Mouse (Mus musculus) 416B (cell line): ENCODE measurements around the gene Rnf182.

Experiments used
- DNase-seq: peaks from one replicate; pipeline ENCODE4 v3.0.0; 2011; ENCODE audit warnings: low read depth

Gene Rnf182

DNA sequence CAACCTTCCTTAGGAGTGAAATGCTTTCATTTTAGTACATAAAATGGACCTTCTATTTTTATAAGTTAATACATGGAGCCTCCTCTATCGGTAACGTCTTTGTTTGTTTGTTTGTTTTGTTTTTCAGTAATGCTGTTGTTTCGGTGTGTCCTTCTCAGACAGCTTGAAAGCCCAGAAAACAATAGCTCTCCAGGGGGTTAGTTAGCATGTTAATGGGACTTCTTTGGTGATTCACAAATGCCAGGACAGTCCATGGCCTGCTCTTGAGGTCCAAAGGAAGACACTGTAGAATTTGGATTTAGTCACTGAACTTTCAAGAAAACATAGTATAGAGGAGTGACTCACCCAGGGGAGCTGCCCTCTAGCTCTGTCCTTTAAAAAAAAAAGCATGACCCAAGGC lies 843 bp upstream of the Rnf182 start:
- no peak for DNase-seq

DNA sequence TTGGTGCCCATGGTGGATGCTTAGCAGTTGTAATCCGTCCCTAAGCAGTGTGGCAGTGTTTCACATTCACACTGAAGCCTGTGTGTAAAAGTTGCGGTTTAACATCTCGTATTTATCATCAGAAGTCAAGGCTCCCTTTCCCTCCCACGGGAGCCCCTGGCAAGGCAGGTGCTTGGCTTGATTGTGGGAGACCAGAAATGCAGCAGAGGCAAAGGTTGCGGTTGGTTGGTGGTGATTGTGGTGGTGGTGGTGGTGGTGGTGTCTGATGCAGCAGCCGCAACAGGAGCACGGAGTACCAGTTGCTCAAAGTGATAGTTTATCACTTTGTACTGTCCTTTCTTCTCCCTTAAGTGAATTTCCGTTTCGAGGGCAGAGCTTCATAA lies 325 bp upstream of the Rnf182 start:
- DNase-seq: no peak

DNA sequence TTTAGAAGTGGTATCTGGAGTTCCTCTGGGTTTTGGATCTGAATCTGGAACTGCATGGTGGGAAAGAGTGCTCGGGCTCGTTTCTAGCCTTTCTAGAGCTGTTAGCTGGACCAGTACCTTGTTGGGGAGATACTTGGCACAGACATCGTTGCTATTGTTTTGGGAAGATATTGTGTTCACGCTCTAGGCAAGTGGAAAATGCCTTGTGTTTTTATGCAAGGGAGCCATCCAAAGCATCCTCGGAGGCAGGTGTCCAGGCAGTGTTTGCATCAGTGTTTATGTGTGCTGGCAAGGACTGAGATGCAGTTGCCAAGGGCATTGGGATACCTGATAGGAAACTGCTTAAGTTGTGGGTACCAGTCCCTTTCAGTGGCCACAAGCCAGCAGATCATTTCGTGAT lies 1.0 kb downstream of the Rnf182 start:
- DNase-seq: no peak

DNA sequence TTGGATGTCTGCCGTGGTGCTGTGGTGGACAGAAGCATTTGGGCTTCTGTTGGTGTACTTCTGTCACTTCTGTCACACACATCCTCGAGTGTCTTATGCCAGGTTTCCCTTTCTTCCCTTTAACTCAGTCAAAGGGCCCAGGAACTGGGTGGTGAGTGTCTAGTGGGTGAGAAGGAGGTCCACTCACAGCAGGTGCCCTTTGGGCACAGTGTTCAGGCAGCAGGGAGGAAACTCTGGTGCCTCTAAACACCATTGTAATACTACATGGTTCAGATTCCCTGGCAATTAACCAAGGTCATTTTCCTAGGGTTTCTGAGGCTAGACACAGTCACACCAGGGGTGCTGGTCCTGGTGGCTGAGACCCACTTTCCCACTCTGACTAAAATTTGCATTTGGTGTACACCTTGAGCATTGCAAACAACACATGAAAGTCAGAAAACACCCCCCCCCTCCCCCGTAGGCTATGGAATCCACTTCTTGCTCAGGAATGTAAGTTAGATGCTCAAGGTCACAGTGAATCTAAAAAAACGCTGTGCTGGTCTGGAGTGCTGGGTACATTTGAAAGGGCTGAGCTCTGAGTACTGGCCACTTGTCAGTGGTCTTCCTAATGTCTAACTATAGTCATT lies 4.2 kb downstream of the Rnf182 start:
- no peak for DNase-seq

DNA sequence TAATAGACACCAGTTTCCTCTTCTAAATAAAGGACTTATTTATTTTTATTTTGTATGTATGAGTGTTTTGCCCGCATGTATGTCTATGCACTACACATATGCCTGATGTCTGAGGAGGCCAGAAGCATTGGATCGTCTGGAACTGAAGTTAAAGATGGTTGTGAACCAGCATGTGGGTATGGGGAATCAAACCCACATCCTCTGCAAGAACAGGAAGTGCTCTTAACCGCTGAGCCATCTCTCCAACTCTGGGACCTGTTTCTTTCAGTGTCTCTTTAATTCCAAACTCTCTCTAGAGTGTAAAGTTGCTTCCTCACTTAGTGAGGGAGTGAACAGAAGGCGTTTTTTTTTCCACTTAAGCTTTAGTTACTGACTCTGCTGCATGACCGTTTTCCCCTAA lies 12.4 kb downstream of the Rnf182 start:
- DNase-seq: peak; percentile 59

DNA sequence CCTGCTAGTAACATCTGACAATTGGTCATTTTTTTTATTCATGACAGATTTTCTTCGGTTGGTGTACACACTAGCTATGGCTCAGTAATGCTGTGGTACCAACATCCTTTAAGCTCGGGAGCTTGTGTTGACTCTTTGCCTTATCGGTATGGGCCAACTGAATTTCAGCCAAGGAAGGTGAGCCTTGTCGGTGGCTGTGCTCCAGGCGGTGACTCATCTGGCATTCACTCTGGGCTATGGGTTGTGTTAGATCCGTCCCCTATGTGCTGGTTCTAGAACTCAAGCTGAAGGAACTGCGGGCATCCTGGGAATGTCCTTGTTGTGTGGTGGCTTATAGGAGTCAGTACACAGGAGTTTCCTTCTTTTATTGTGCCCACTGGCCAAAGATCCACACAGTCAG lies 14.3 kb downstream of the Rnf182 start:
- peak; percentile 60 for DNase-seq

DNA sequence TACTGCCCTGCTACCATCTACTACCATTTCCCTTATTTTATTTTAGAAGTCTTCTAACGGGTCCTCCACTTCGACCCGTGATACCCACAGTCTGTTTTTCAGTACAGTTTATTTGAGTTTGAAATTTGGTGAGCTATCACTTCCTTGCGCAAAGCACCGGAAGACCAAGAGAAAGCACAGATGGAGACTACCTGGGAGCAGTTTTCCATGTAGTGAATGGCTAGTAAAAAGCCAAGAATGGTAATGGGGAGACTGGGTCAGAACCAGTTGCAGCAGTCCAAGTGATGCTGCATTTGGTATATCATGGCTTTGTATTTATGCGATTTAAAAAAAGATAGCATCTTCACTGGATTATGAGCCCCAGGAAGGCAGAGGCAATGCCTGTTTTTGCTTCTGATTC lies 15.8 kb downstream of the Rnf182 start:
- DNase-seq: no peak

DNA sequence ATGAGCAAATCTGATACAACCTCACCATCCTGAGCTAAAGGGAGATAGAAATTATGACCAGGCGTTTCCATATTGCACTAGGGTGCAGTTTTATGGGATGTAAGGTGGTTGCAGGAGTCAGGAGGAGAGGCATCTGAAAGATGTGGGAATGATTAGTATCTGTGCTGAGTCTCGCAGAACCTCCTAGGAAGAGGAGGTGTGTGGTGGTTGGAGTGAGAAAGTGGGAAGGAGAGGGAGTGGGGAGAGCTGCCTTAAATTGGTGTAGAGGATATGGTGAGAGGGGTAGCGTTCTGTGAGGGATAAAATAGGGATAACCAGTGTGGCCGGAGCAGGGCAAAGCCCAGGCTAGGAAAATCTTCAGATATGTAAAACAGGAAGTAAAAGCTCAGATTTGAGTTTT lies 17.5 kb downstream of the Rnf182 start:
- DNase-seq: no peak

DNA sequence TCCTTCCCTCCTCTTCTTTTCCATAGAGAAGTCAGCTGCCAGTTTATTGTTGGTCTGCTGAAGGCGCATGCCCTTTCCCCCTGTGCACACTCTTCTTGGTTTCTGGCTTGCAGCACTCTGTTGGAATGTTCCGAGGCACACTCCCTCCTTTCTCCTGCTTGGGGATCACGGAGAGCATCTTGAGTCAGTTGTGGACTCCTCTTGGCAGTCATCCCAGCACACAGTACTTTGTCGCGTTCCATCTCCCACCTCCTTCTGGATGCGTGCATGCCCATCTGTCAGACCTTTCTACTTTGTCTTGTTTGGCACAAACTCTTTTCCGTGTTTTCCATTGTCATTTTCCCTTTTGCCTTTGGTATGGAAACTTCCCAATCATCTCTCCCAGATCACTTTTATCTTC lies 22.2 kb downstream of the Rnf182 start:
- DNase-seq: no peak

DNA sequence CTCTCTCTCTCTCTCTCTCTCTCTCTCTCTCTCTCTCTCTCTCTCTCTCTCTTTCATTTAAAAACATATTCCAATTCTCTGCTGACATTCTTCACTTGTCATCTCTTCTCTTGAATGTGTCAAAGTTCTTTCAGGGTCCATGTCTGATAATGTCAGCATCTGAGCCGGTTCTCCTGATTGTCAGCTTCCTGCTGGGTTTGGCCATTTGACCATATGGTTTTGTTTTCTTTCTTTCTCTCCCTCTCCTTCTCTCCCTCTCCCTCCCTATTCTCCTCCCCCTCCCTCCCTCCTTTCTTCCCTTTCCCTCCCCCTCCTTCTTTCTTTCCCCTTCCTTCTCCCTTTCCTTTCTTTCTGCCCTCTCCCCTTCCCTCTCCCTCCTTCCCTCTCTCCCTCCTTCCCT lies 29.5 kb downstream of the Rnf182 start:
- DNase-seq: no peak

DNA sequence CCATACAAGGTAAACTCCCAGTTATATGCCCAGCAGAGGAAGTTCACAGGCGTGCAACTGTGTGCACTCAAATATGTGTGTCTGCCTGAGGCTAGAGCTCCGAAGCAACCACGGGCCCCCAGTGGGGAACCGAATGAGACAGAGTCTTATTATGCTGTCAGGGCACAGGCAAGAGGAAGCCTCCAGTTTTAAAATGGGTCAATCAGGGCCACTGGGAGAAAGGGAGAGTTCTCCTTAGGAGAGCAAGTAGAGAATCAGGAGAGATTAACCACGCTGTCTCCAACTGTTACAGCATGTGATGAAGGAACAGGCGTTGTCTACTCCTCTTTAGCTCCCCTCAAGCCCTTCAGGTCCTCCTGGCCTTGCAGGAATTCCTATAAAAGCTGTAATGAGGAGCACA lies 33.0 kb downstream of the Rnf182 start:
- DNase-seq: no peak

DNA sequence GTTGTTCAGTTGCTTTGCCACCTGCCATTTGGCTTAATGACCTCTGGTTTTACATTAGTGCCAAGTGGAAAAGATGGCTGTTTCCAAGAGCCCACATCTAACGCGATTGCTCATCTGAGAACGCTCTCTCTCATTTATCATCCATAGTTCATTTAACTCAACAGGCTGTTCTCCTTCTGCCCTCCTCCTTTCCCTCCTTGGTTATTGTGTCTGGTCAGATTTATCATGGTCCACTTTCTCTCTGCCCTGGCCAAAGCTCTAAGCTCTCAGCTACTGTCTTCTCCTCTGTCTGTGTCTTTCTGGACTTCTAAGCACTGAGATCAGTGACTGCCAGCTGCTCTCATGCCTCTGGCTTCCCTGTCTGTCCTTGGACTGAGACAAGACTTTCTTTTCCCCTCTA lies 35.8 kb downstream of the Rnf182 start:
- DNase-seq: no peak

DNA sequence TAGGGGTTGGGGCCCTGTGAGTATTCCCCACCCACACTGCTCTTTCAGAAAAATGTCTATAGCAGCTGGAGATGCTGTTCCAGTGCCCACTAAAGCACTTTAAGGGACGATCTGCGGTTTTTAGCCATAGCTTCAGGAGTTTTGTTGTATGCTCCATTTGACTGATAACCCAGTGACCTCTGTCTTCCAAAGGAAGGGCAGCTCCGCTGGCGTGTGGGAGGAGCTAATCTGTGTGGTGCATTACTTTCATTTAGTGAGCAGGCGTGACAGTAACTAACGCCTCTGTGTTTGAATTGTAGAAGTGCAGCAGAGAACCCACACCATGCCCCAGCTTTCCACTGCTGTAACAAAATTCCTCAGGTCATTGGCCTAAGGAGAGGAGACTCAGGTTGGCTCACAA lies 38.6 kb downstream of the Rnf182 start:
- no peak for DNase-seq

DNA sequence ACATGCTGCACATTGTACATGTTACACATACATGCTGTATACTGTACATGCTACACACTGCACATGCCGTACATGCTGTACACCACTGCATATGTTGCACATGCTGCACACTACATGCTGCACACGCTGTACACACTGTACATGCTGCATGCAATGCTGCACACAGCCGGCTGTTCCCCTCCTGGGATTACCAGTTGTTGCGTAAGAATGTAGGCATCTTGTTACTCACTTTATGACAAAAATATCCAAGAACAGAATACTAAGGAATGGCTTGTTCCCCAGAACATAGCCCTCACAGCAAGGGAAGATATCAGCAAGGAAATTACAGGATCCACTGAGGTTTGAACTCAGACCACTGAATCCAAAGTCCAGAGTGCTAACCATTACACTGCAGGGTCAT lies 47.7 kb downstream of the Rnf182 start:
- no peak for DNase-seq

DNA sequence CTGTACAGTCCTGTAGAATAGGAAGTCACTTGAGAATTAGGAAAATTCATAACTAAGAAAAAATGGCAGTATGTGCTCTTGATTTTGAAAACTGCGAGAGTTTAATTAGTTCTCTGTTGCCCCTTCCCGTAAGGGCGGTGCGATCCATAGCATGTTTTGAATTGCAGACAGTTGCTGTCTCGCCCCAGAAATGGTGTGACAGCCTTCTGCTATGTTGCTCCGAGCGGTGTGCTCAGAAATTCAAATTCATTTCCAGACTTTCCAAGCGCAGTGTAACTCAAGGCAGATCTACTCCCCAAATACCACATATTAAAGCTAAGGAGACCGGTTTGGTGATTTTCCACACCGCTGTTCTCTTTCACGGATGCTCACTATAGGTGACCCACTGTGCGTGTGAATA lies 50.6 kb downstream of the Rnf182 start:
- DNase-seq: no peak

DNA sequence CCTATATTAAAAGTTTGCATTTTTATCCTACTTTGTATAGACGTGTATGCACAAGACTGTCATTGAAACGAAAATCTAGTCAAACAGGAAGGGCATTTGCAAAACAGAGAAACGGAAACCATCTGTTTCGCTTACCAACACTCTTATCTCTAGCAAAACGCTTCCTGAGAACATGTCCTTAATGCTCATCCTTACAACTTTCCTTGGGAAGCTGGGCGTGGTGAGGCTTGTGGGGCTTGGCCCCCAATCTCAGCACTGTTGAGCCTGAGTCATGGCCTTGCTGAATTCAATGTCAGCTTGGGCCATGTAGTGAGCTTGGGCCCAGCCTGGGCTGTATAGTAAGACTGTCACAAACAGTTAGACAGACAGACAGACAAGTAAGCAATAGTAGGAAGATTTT lies 51.4 kb downstream of the Rnf182 start:
- DNase-seq: peak; percentile 93

DNA sequence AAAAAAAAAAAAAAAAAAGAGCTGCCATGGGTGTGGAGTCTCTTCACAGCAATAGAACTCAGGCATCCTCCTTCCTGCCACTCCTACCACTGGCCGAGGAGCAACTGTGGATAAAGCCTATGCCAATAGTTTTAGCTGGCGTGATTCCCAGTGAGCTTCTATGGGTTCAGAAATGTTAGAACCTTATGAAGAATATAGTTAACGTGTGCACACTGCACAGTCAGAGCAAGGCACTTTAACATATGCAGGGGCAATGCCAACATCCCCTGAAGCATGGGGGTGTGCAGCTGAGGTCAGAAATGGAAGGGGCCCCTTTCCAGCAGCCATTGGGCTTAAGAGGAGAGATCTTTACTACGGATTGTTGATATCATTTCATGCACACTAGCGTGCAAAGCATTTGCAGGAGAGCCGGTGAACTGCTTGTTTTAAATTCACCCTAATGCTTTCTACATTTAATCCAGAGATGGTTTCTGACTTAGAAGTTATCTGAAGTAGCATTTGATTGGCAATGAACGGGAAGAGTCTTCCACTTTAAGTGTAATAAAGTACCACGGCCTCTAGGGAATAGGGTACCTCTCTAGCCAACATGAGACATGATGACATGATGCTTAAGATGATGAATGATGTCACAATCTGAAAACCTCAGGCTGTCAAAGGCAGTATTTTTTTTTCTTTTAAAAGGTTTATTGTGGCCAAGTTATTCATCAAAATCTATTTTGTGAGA lies 61.8 kb downstream of the Rnf182 start:
- DNase-seq: no peak

DNA sequence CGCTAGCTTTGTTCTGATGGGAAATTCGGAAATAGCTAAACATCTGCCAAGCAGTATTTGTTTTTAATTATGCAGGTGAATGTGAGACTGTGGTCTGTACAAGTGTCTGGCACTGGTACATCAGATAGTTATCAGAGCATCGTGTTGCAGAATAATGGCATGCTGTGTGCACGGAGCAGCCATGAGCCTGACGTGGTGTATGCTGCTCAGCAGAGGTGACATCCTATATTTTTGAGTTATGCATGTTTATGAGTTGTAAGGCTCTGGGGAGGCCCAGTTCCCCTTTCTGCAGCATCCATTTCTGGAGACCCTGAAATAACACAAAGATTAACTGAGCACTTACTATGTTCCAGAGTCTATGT lies 62.4 kb downstream of the Rnf182 start:
- no peak for DNase-seq

DNA sequence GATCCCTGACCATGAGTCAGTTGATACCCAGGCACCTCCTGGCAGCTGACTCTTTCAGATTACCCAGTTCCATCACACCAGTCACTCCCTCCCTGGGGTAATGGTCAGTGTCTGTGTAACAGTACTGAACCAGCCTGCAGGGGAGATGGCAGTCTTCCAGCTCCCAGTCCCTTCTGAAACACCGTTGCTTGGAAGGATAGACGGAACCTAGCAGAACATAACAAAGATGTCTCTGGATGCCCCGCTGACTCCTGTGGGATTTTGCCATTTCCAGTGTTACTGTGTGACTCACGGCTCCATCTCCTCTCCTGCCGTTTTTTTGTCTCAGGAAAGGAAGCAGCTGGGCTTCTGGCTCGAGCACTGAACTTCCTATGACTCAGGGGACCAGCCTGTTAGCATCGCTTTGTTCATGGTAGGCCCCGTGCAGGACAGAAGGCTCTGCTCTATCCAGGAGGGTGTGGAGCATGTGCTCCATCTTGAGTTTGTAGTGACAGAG lies 69.0 kb downstream of the Rnf182 start:
- DNase-seq: peak; percentile 79

DNA sequence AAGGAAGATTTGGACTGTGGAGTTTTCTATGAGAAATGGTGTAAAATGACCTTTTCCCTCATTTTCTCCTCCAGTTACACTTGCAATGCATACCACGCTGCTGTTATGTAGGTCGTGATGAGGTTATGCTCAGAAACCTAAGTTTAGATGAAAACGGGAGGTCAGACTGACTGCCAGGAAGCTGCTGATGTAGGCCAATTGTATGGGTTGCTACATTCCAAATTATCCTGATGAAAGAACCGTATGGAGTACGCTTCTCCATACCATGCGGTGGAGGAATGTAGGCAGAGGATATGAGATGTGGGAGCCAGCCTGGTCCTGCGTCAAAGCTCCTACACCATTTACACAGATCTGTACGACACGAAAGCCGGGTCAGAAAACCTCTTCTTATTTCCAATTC lies 72.6 kb downstream of the Rnf182 start:
- DNase-seq: no peak

DNA sequence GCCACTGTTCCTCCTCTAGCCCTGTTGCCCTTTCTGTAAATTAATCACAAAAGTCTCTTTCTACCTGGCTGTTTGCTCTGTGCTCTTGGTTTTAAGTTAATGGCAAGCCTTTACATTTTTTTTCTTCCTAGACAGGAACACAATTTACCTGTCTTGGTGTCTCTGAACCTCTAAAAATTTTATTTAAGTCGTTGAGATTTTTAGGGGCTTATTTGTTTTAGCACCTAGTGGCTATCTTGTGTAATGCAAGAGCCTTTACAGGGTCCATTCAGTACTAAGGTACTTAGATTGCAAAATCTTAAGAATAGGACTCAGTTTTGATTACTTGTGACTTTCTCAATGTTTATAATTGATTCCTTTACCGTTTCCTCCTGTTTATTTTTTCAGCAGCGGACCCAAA lies 76.2 kb downstream of the Rnf182 start:
- DNase-seq: peak; percentile 27

DNA sequence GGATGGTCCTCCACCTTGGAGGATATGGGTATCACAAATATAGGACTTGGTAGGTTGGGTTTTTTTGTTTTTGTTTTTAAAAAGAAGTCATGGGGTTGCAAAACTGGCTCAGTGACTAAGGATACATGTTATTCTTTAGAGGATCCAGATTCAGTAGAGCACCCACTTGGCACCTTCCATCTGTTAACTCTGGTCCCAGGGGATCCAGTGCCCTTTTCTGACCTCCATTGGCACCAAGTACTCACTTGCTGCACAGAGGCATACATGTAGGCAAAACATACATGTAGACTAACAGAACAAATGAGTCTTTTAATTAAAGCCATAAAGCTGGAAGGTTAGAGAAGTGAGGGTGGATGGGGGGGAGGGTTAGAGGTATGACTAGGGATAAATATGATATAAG lies 80.0 kb downstream of the Rnf182 start:
- no peak for DNase-seq

DNA sequence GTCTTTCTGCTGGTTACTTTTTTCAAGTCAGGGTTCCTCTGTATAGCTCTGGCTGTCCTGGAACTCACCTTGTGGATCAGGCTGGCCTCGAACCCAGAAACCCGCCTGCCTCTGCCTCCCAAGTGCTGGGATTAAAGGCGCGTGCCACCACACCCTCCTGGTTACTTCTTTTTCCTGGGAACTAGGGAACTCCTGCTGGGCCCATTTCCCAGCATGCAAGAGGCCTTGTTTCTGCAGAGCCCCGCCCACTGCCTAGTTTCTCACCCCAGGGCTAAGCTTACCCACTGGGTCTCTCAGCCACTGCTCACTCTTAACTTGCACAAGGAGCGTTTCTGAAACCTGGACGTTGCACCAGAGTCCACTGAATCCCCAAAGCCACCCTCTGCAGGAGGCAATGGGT lies 80.5 kb downstream of the Rnf182 start:
- no peak for DNase-seq

DNA sequence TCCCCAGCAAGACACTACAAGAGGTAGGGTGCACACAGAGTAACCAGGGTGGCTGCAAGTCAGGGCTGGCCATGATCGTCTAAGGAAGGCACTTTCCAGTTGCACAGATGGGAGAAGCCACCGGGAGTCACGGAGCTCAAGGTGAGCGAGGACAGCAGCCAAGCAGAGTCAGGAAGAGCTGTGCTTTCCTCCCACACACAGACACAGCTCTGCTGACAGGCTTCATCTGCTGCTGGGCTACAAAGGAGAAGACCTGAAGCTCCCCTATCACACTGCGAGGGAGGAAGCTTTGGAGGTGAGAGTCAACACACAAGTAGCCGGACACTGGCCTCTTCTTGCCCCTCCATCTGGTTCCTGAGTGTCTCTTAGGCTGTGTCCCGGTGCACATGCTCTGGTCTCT lies 83.0 kb downstream of the Rnf182 start:
- no peak for DNase-seq
